Mouse (Mus musculus): ENCODE measurements around the gene Csdc2. TPM values are rescaled to one million over a fixed set of nuclear protein-coding genes. Genes with fewer than 3 reads are reported as not detected.
"Not testable (repeated sequence)": the region's sequence is repeated elsewhere in the genome, so short reads cannot be mapped to it uniquely, and the experiment has no call there.

Gene Csdc2
- polyA plus RNA-seq, 1 experiment, result 6.8 TPM

DNA sequence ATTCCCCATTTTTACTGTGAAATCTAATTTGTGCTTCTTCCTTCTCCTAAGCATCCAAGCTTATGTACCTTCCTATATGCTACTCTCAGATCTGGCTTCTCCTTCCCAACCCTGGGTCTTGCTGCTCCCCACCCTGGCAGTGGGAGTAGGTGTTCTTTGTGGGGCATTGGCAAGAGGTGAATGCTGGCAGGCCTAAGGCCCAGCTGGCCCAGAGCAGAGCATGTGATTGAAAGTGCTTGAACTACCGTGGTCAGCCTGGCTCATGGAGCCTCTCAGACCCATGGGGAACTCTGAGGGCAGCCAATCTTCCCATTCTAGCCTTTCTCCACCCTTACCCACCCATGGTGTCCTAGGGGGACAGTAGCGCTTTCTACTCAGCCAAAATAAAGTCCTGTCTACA, 40.2 kb upstream of the Csdc2 start:
- DNase-seq, result no peak
- H3K36me3 ChIP-seq (ENCODE audit: control insufficient read depth, insufficient read depth, low read length), result peaks cover 15% of the 10 kb centered on the region; the same call in 1 of the 2 replicates
- no peaks in the 10 kb centered on the region for H3K27me3 ChIP-seq (ENCODE audit: control insufficient read depth, insufficient read depth, low read length)
- no peaks in the 10 kb centered on the region for H3K4me1 ChIP-seq (replicated peaks; ENCODE audit: control insufficient read depth, insufficient read depth, low read length)
- TF ChIP-seq POLR2A (IDR thresholded peaks at IDR 0.05; ENCODE audit: control insufficient read depth, extremely low read depth, insufficient read depth, low read length, poor library complexity) (no peak), CTCF (IDR thresholded peaks at IDR 0.05; ENCODE audit: borderline replicate concordance, control insufficient read depth, extremely low read depth, insufficient read depth, low read length, poor library complexity) (no peak)
- WGBS, result 93% methylated on average over 2 of the region's 2 CpGs
- no peak overlapping the region for H3K4me3 ChIP-seq (ENCODE audit: control insufficient read depth, insufficient read depth, low read length)
- H3K27ac ChIP-seq (ENCODE audit: control insufficient read depth, insufficient read depth, low read length), result no peak overlapping the region

DNA sequence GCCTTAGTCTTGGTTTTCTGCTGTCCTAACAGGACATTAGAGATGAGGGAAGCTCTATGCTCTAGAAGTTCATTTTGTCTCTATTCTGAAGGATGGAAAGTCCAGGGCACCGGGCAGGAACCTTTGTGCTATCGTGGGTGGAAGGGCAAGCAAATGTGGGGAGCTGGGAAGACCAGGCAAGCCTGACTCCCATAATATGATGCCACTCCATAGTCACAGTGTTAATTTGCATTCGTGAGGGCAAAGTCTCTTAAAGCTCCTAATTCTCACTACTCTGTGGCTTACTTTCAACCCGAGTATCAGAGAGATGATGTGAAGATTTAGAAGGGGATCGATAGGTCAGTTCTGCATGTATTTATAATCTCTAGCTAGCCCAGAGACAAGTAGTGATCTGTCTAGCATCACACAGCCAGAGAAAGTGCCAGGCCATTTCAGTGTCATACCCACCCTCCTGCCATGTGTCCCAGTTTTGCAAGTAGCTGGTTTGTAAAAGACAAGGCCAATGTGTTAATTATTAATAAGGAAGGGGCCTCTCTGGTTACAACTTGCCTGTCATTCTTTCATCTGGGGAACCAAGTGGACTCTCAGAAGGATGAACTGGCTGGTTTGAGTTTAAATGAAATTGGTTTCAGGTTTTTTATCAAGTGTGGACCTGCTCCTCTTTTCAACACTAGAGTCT, 38.8 kb upstream of the Csdc2 start:
- H3K4me3 ChIP-seq (ENCODE audit: control insufficient read depth, insufficient read depth, low read length), result no peak overlapping the region
- TF ChIP-seq CTCF (IDR thresholded peaks at IDR 0.05; ENCODE audit: borderline replicate concordance, control insufficient read depth, extremely low read depth, insufficient read depth, low read length, poor library complexity) (no peak), POLR2A (IDR thresholded peaks at IDR 0.05; ENCODE audit: control insufficient read depth, extremely low read depth, insufficient read depth, low read length, poor library complexity) (no peak)
- peaks cover 19% of the 10 kb centered on the region for H3K36me3 ChIP-seq (ENCODE audit: control insufficient read depth, insufficient read depth, low read length)
- H3K27ac ChIP-seq (ENCODE audit: control insufficient read depth, insufficient read depth, low read length), result no peak overlapping the region
- no peaks in the 10 kb centered on the region for H3K4me1 ChIP-seq (replicated peaks; ENCODE audit: control insufficient read depth, insufficient read depth, low read length)
- WGBS, result 95% methylated on average over 5 of the region's 5 CpGs
- no peak for DNase-seq
- H3K27me3 ChIP-seq (ENCODE audit: control insufficient read depth, insufficient read depth, low read length), result no peaks in the 10 kb centered on the region

DNA sequence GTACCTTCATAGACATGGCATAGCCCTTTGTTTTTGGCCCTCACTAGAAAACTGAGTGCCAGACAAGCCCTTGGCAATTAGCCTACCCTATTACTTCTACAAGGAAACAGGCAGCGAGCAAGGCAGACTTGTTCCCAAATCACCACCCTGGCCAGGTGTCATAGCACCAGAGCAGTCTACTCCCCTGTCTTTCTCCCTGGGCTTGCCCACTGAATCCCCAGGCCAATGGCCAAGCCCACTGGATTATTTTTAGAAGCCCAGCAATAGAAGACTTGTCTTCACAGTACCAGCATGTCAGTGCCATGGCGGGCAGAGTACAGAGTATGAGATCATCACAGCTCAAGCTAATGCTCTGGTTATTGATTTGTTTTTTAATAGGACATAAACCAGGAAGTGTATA, 37.8 kb upstream of the Csdc2 start:
- DNase-seq, result no peak
- H3K27ac ChIP-seq (ENCODE audit: control insufficient read depth, insufficient read depth, low read length), result no peak overlapping the region
- H3K36me3 ChIP-seq (ENCODE audit: control insufficient read depth, insufficient read depth, low read length), result peaks cover 26% of the 10 kb centered on the region
- 98% methylated on average over 2 of the region's 2 CpGs for WGBS
- no peaks in the 10 kb centered on the region for H3K4me1 ChIP-seq (replicated peaks; ENCODE audit: control insufficient read depth, insufficient read depth, low read length)
- H3K27me3 ChIP-seq (ENCODE audit: control insufficient read depth, insufficient read depth, low read length), result no peaks in the 10 kb centered on the region
- no peak for TF ChIP-seq POLR2A (IDR thresholded peaks at IDR 0.05; ENCODE audit: control insufficient read depth, extremely low read depth, insufficient read depth, low read length, poor library complexity)
- no peak for TF ChIP-seq CTCF (IDR thresholded peaks at IDR 0.05; ENCODE audit: borderline replicate concordance, control insufficient read depth, extremely low read depth, insufficient read depth, low read length, poor library complexity)
- H3K4me3 ChIP-seq (ENCODE audit: control insufficient read depth, insufficient read depth, low read length), result no peak overlapping the region

DNA sequence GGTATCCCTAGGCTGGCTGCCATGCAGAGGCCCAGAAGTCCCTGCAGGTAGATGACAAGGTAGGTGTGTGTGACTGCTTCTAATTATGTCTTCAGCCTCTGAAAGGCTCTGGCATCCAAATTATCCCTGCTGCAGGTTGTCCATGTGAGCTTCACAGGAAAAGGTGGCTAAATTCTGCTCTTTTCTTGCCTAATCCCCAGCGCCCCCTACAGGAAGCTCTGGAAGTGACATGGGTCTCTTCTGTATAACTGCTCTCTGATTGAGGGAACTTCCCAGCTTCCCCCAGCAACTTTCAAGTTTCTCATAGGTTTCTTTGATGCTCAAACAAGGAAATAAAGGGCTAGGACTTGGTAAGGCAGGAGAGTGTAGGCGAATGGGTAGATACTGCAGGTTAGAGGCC, 31.6 kb upstream of the Csdc2 start:
- 40% methylated on average over 2 of the region's 2 CpGs for WGBS
- DNase-seq, result peak; percentile 73
- no peaks in the 10 kb centered on the region for H3K4me1 ChIP-seq (replicated peaks; ENCODE audit: control insufficient read depth, insufficient read depth, low read length)
- H3K36me3 ChIP-seq (ENCODE audit: control insufficient read depth, insufficient read depth, low read length), result peaks cover 39% of the 10 kb centered on the region
- TF ChIP-seq CTCF (IDR thresholded peaks at IDR 0.05; ENCODE audit: borderline replicate concordance, control insufficient read depth, extremely low read depth, insufficient read depth, low read length, poor library complexity) (no peak), POLR2A (IDR thresholded peaks at IDR 0.05; ENCODE audit: control insufficient read depth, extremely low read depth, insufficient read depth, low read length, poor library complexity) (no peak)
- no peaks in the 10 kb centered on the region for H3K27me3 ChIP-seq (ENCODE audit: control insufficient read depth, insufficient read depth, low read length)
- no peak overlapping the region for H3K27ac ChIP-seq (ENCODE audit: control insufficient read depth, insufficient read depth, low read length)
- no peak overlapping the region for H3K4me3 ChIP-seq (ENCODE audit: control insufficient read depth, insufficient read depth, low read length)

DNA sequence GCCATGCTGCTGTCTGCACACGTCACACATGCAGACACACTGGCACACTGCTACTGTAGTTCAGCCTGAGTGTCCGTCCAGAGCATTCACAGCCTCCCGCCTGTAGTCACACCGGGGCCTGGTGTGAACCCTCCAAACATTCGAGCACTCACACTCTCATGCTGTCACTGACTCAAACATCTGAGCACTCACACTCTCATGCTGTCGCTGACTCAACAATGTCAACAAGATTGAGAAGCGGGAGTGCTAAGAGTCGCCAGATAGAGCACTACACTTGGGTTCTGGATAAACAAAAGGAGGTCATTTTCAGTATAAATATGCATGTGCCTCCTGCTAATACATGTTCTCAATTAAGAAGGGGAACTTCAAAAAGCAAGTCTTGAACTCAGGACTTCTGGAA, 28.6 kb upstream of the Csdc2 start:
- no peak overlapping the region for H3K27ac ChIP-seq (ENCODE audit: control insufficient read depth, insufficient read depth, low read length)
- H3K36me3 ChIP-seq (ENCODE audit: control insufficient read depth, insufficient read depth, low read length), result peaks cover 55% of the 10 kb centered on the region
- H3K4me3 ChIP-seq (ENCODE audit: control insufficient read depth, insufficient read depth, low read length), result no peak overlapping the region
- no peaks in the 10 kb centered on the region for H3K27me3 ChIP-seq (ENCODE audit: control insufficient read depth, insufficient read depth, low read length)
- WGBS, result 97% methylated on average over 8 of the region's 8 CpGs
- DNase-seq, result no peak
- H3K4me1 ChIP-seq (replicated peaks; ENCODE audit: control insufficient read depth, insufficient read depth, low read length), result no peaks in the 10 kb centered on the region
- TF ChIP-seq CTCF (IDR thresholded peaks at IDR 0.05; ENCODE audit: borderline replicate concordance, control insufficient read depth, extremely low read depth, insufficient read depth, low read length, poor library complexity), result no peak
- no peak for TF ChIP-seq POLR2A (IDR thresholded peaks at IDR 0.05; ENCODE audit: control insufficient read depth, extremely low read depth, insufficient read depth, low read length, poor library complexity)

DNA sequence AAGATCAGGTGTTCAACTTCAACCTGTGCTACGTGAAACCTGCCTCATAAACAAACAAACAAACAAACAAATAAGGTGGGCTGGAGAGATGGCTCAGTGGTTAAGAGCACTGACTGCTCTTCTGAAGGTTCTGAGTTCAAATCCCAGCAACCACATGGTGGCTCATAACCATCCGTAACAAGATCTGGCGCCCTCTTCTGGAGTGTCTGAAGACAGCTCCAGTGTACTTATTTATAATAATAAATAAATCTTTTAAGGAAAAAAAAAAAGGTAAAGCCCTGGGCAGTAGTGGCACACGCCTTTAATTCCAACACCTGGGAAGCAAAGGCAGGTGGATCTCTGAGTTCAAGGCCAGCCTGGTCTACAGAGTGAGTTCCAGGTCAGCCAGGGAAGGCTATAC, 27.8 kb upstream of the Csdc2 start:
- H3K27ac ChIP-seq (ENCODE audit: control insufficient read depth, insufficient read depth, low read length); H3K4me3 ChIP-seq (ENCODE audit: control insufficient read depth, insufficient read depth, low read length); H3K27me3 ChIP-seq (ENCODE audit: control insufficient read depth, insufficient read depth, low read length); DNase-seq; H3K4me1 ChIP-seq (replicated peaks; ENCODE audit: control insufficient read depth, insufficient read depth, low read length): not testable (repeated sequence)
- WGBS, result 96% methylated on average over 4 of the region's 4 CpGs
- peaks cover 56% of the 10 kb centered on the region for H3K36me3 ChIP-seq (ENCODE audit: control insufficient read depth, insufficient read depth, low read length)

DNA sequence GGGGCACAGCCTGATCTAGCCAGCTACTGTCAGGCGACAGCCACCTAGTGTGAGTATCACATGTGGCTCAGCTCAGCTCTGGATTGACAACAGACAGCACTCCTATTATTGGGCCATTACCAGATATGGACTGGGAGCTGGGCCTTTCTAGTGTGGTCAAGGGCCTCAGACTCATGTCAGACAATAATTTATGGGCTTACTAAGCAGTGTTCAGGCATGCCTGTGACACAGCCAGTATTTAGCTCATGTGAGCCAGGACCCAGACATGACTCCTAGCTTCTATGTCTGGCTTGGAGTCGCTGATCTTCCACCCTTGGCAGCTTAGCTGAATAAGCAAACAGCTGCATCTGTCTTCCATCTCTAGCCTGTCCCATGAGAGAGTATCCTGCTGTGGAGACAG, 24.1 kb upstream of the Csdc2 start:
- peaks cover 65% of the 10 kb centered on the region for H3K36me3 ChIP-seq (ENCODE audit: control insufficient read depth, insufficient read depth, low read length)
- no peak for DNase-seq
- H3K4me1 ChIP-seq (replicated peaks; ENCODE audit: control insufficient read depth, insufficient read depth, low read length), result no peaks in the 10 kb centered on the region
- H3K4me3 ChIP-seq (ENCODE audit: control insufficient read depth, insufficient read depth, low read length), result no peak overlapping the region
- H3K27me3 ChIP-seq (ENCODE audit: control insufficient read depth, insufficient read depth, low read length), result no peaks in the 10 kb centered on the region
- no peak for TF ChIP-seq CTCF (IDR thresholded peaks at IDR 0.05; ENCODE audit: borderline replicate concordance, control insufficient read depth, extremely low read depth, insufficient read depth, low read length, poor library complexity)
- TF ChIP-seq POLR2A (IDR thresholded peaks at IDR 0.05; ENCODE audit: control insufficient read depth, extremely low read depth, insufficient read depth, low read length, poor library complexity), result no peak
- no peak overlapping the region for H3K27ac ChIP-seq (ENCODE audit: control insufficient read depth, insufficient read depth, low read length)
- WGBS, result 94% methylated on average over 2 of the region's 2 CpGs
